Mouse (Mus musculus) lung, postnatal 10 days (tissue): ENCODE results near the gene Xxylt1.

Source experiments
- DNase-seq: peaks from one replicate; pipeline ENCODE4 v3.0.0; 2021

The Xxylt1 gene

DNA sequence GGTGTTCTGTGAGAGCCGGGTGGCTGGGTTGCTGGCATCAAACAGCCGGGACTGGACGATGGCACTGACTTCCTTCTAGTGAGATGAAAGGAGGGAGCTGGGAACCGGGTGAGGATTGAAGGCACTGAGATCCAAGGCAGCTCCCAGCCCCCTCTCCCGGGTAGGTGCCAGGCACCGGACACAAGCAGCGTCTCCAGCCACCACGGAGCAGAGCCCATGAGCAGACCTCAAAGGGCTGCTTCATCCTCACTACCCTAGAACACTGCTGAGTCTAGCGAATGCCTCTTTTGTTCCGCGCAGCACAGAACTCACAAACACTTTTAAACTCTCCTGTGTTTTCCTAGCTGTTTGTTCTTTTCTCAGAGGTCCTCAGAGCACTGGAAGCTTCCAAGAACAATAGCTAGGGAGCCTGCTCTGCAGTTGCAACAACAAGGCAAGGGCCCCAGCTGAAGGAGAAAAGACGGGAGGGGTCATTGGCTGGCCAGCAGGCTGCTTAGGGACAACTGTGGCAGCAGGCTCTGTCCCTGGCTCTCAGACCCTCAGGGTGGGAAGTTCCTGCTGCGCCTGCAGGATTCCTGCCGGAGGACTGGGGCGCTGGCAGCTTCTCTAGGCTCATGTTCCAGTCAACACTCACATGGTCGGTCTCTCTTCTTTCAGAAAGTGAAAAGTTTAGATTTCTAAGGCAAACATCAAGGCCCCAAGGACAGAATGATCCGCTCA lies 96.2 kb downstream of the Xxylt1 start:
- no peak for DNase-seq

DNA sequence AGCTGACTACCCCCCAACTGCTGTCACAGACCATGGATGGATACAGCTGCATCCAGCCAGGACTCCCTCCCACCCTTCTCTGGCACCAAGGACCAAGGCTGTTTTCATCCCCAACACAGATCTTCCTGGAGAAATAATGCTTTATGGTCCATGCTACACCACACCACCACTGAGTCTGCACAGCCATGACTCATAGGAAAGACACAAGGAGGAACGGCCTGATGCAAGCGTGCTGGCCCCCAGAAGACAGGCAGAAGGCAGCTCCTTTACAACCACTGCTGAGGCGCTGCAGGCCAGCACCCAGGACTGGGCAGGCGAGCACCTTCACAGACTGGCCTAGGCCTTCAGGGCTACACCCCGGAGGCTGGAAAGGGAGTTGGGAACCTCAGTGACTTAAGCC lies 97.1 kb downstream of the Xxylt1 start:
- DNase-seq, result no peak

DNA sequence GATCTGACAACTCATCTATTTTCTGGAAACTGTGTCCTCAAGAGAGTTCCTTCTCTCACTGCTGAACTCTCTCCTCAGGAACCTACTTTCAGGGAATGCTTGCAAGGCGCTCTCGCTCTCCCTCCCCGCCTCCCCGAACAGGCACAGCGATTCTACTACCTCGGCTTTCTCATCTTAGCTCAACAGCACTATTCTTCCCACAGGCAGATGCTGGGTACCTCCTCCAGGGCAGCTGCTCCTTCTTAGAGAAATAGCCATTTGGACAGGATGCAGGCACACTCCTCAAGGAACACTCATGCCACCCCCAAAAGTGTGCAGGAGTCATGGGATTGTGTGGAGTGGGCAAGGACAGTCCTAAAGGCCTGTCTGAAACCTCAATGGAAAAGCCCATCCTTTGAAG lies 97.5 kb downstream of the Xxylt1 start:
- DNase-seq, result no peak

DNA sequence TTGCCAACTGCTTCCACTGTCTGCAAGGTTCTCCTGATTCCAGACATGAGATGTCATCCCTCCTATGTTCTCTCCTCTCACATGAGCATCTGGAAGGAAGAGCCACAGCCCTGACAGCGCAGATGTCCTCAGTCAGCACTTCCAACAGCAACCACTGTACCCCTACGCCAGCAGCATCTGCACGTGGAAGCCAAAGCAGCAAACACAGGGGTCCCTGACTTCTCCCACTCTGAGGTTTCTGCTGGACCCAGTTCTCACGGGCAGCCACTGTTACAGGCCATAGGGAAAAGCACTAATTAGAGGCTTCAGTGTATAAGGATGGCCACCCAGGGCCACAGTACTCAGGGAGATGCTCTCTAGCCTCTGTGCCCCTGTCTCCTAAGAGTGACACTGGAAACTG lies 98.0 kb downstream of the Xxylt1 start:
- no peak for DNase-seq

DNA sequence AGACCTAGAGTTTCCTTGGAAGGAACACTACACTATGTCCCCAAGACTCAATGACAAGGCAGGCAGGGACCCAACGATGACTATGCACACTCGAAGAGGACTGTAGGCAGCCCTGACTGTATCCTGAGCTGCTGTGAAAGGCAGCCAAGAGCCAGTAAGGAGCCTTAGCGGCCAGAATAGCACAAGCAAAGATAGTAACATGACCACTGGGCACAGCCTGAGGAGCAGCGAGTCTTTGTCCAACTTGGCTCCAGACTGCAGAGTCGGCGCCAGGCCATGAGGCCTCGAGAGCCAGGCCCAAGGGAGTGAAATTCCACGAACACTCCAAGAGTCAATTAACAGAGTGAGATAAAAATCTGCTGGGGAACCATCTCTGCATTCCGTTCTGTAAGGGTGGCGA lies 99.9 kb downstream of the Xxylt1 start:
- peak; percentile 75 for DNase-seq

DNA sequence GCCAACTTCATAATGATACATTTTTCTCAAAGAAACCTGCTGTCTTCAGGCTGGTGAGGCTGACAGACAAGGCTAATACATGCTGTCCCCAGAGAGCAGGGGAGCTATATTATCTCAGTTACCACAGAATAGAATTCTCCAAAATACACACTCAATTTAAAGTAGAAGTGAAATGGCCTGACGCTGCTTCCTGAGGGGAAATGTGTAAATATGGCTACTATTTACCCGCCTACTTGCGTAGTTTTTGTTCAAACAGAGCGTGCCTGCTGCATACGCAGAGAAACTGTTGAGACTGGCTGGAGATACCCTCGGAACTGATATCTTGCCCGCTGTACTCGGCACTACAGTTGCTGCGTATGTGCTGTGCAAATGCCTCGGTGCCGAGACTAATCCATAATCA lies 101.3 kb downstream of the Xxylt1 start:
- no peak for DNase-seq

DNA sequence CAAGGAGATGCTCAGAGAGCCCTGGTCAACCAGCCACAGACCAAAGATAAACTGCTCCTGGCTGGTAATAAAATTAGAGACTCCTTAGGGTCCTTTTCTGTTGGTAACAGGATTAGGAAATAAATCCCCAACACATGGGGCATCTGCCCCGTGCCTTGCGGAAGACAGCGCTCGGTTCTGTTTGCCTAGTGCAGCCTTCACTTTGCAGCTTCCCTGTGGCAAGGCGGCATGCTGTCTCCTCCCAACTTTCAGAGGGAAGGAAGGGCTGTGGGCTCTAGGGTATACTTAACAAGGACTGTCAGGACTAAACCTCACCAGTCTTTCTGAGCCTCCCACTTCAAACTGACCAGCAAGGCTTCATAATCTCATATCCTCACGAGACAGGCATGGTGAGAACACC lies 103.5 kb downstream of the Xxylt1 start:
- DNase-seq, result no peak

DNA sequence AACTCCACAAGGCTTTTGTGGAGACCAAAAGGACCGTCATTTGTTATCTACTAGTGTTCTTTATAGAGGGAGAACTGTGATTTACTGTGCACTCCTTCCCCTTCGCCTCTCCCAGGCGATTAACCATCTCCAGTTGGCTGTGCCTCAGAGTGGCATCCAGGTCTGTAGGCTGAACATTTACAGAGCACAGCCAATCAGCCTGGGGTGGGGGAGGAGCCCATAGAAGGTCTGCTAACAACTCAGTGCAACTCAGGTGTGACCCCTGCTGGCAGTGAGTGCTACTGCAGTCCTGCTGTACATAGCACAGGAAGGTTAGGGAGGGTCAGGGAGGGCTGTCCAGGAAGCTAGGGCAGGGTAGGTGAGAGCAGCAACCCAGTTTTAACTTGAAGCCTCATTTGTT lies 104.0 kb downstream of the Xxylt1 start:
- peak; percentile 97 for DNase-seq

DNA sequence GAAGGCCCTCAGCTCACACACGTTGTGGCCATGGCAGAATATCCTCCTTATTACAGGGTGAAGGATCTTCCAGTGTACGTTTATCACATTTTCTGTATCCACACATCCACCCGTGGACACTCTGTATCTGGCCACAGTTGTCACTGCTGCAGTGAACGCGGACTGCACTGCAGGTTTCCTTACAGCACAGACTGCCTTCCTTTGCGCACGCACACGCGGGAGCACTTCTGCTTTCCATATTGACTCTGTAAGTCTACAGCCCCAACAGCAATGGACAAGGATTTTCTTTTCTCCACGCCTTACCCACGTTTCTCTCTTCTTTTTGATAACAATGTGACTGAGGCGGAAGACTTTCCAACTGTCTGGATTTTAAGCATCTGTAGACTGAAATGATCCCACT lies 106.7 kb downstream of the Xxylt1 start:
- DNase-seq, result no peak

DNA sequence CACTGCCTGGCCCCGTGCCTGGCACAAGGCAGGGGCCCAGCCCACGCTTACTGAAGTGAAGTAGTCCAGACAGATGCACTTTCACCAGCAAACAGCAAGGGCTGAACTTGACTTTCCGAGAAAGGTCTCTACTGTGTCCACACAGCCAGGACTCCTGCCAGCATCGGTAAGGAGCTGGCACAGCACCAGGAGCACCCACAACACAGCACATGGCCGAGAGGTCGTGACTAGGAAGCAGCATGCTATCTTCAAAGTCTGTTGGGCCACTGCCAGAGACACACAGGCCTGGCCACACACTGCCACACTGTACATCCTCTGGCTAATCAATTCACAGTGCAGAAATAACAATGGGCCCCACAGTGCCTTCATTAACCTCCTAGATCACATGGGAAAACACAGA lies 107.8 kb downstream of the Xxylt1 start:
- DNase-seq, result peak; percentile 78

DNA sequence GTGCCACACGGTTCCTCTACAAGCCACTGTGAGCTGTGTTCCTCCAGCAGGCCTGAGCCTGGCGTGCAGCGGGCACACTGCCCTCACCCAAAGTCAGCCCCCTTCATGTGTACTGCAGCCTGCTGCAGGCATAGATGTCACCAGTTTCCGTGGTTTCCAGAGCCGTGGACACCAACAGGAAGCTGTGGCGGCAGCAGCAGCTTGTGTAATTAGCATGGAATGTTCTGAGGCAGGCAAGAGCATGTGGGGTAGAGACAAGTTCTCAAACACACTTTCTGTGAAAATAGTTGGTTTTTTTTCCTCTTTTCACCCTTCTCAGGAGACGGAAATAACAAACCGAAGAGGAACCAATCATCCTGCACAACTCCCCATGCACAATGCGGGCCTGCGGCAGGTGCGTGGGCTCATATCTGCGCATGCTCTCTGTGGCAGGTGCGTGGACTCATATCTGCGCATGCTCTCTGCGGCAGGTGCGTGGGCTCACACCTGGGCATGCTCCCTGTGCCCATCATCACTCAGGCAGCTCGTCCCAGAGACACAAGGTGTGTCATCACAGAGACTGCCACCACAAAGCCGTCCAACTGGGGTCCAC lies 109.2 kb downstream of the Xxylt1 start:
- DNase-seq, result peak; percentile 58

DNA sequence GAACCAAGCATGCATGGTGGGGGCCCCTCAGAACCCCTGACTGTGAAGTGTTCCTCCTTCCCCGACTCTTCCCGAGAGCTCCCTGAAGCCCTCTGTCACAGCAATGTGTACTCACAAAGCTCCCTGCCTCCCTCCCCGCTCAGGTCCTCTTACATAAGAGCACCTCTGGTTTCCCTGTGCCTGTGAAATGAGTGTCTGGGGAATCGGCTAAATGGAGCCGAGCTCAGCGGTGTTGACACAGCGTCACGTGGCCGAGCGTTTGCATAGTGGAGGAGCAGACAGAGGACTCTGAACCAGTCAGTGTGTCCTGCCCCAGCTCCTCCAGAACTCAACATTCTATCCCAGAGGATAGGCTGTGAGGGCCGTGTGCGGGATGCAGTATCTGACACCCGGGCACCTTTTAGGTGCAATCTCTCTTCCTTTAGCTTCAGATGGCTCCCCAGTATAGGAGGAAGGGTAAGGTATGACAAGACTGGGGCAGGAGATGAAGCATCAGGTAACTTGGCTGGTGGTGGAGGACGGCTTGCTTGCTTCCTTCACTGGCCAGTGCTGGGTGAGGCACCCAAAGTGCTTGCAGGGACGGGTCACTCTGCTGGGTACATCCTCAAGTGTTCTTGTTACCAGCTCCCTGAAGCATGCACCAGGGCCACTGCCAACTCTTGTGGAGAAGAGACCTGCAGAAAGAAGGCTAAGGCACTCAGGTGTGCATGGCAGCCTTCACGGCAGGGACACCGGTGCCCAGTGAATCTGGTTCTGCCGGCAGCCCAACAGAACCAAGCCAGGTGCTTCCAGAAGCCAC lies 111.8 kb downstream of the Xxylt1 start:
- peak; percentile 52 for DNase-seq

DNA sequence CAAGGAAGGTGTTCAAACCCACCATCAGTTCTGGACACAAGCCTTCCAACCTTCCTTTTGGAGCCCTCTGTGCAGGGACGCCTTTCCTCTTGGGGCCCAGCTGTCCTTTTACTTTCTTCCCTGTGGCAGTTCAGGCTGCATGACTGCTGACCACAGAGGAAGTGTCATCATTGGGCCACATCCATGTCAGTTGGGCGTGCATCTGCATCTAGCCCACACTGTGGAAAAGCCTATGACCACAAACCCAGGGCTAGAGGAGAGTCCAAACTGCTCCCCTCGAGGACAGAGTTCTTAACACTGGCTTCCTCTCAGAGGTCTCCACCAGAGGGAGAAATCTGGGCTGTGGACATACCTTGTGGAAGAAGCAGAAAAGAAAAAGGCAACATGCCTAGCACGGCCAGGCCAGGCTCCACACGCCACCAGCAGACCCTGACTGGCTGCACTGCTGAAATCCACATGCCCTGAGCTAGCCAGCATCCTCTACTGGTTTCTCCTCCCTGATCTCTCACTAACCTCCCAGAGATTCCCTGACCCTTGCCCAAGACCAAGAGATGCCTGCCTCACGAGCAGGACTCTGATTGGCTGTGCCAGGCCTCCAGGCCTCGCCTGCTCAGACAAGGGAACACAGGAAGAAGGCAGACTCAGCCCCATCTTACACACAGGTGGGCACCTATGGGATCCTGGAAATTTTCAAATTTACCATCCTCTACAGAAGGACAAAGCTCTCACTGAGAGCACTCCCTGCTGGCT lies 112.7 kb downstream of the Xxylt1 start:
- peak; percentile 44 for DNase-seq

DNA sequence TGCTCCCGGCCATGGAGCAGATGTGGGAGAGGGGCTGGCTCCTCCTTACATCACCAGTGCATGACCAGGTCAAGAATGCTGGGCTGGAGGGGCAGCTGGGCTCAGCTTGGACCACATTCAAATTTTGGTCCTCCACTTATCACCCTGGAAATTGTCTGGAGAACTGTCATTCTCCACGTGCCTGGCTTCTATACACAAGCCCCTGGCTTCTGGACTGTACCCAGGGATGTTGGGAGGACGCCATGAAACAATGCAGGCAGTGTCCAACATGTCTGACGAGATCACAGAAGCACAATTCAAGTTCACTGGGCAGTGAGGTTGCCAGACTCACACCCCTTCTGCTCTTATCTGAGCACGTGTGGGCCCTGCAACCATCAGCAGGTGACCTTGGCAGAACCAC lies 114.5 kb downstream of the Xxylt1 start:
- peak; percentile 68 for DNase-seq

DNA sequence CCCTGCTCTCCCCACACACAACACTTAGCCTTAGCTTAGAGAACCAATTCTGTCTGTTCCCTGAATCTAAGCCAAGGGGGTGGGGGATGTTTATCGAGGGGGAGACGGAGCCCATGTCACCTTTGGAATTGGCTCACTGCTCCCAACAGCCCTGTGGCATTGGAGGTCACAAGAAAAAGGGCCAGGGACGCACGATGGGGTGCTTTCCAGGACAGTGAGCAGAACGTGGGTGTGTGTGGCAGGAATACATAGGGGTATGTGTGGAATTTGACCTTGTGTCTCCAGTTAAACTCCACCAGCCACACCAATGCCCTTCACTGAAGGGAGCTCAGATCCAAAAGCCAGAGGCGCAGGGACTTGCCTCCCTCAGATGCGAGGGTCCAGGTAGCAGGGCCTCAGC lies 116.3 kb downstream of the Xxylt1 start:
- DNase-seq, result no peak

DNA sequence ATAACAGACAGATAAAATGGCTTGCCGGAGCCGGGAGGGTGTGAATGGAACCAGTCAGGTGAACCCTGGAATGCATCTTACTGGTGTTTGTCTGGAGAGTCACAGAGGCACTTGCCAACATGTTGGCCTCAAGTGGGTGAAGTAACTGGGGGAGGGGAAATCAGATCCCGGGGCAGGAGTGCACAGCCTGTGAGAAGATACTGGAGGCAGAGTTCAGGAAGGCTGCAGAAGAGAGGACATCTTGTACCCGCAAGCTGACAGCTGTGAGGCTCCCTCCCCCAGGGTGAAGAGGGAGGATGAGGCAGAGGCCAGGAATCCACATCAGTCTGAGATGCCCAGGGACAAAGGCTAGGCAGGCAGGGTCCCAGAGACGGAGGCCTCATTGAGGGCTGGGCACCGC lies 116.8 kb downstream of the Xxylt1 start:
- peak; percentile 40 for DNase-seq

DNA sequence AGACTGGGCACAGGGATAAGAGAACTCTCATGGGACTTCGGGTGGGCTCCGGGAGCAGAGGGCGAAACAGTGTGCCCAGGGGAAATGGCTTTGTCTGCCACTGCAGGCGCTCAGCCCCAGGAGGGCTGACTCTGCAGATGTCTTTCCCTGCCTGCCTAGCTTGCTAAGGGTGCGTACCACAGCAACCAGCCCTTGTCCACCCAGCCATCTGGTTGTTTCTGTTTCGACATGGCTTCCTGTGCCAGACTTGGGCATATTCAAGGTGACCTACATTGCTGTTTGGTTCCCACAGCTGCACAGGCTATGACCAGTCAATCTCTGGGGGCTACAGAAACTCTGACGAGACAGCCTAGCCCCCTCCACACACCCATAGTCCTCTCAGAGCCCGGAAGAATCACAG lies 118.7 kb downstream of the Xxylt1 start:
- no peak for DNase-seq

DNA sequence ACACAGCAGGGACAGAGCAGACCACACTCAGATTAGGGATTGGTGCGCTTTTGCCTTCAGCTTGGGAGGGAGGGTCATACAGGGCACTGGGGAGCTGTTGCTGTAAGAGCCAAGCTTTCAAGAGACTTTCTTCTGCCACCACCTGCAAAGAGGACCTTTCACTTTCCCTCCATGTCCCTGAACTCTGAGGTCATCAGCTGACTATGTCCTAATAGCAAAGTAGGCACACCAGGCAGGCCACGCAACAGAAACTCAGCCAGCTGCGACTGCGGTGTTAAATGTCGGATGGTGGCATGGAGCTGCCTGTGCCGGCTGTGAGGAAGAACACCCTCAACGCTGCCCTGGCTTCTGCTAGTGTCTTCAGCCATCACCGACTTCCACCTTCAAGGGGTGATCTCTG lies 120.1 kb downstream of the Xxylt1 start:
- no peak for DNase-seq

DNA sequence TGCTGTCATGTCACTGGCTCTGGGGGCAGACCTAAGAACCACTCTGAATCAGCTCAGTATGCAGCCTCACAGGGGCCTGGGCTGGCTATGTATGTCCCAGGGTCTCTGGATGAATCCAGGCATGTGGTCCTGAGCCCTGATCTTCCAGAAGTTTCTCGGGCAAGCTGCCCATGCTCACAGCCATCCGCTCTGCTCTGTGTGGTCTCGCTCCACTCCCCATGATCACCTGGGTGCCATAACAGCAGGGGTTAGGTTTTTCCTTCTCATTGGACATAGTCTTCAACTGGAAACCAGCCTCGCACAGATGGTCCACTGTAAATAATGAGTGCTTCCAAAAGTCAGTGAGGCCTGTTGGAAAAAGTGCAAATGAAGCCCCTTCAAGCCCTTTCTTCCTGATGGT lies 121.0 kb downstream of the Xxylt1 start:
- no peak for DNase-seq

DNA sequence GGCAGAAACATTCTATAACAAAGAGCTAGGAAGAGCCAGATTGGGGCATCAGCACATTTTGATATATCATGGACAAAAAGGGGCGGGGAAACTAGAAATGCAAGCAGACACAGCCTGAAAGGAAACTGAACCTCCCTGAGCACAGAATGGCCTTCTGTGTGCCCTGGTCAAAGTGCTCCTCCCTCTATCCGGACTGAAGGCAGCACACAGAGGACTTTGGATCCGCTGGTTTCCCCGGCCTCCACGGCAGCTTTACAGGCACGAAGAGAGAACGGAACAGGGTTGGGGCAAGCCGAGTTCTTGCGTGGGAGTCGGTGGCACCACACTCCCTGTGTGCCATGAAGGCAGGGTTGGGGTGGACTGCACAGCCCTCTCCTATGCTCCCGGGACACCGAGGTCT lies 121.5 kb downstream of the Xxylt1 start:
- no peak for DNase-seq

DNA sequence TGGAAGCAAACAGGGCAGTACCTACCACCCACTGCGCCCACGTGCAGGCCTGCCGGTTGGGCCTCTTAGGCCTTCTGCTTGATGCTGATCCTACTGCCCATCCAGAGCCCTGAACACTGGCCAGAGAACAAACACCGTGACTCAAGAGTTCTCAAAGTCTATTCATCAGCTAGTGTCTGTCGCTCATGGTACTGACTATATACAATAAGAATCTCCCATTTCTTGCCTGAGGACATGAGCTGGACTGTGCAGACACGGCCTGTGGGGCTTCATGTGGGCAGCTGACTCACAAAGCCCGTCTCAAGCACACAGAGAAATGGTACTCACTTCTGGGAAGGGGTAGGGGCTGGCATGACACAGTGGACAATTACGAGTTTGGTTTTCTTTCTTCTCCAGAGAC lies 125.1 kb downstream of the Xxylt1 start:
- no peak for DNase-seq

DNA sequence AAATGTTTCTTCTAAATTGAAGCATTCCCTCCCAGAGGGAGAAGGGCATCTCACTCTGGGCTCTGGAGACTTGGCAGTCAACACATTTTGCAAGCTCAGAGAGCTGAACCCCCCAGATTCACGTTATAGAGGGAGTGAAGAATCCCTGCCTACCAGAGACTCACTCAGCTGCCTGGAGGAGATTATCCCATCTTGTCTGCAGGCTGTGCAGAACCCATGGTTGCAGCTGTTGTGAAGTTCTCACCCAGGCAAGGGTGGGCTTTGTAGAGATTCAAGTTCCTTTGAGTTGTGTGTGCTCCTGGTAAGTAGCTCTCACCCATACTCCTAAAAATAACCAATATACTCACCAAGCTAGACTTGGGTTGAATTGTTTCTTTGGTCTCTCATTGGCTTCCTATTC lies 132.6 kb downstream of the Xxylt1 start:
- DNase-seq, result no peak

DNA sequence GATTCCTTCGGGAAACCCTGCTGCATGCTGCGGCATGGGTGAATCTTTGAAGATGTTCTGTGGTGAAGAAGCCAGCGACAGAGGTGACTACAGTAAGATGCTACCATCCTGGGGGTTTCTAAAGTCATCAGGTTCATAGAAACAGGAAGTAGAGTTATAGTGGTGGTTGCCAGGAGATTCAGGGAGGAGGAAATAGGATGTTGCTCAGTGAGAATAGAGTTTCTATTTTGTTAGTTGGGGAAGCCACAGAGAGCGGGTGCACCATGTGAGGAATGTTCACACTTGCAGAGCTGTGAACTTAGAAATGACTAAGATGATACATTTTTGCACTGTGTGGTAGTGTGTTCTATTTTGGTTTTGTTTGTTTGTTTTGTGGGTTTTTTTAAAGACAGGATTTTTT lies 133.0 kb downstream of the Xxylt1 start:
- no peak for DNase-seq

DNA sequence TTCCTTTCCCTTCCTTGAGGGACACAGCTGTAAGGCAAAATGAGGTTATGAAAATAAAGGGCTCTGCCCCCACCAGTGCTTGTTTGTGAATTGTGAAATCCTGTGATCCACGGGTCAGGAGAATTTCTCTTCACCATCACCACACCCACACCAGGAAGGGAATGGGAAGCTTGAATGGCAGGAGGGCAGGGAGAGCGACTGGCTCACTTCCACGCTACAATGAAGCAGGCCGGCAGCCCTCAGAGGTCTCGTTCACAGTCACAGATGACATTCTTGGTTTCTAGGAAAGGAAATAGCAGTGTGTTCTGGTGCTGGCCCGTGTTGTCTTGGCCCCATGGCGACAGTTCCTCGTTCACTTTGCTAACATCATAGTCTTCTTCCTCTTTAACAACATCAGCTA lies 136.3 kb downstream of the Xxylt1 start:
- DNase-seq, result peak; percentile 46
